Mouse (Mus musculus): ENCODE results near the gene Atg9a. TPM values are rescaled to one million over a fixed set of nuclear protein-coding genes. Genes with fewer than 3 reads are reported as not detected.

Gene Atg9a
- polyA plus RNA-seq, 1 experiment from 2014 or later = 33.0 TPM

DNA sequence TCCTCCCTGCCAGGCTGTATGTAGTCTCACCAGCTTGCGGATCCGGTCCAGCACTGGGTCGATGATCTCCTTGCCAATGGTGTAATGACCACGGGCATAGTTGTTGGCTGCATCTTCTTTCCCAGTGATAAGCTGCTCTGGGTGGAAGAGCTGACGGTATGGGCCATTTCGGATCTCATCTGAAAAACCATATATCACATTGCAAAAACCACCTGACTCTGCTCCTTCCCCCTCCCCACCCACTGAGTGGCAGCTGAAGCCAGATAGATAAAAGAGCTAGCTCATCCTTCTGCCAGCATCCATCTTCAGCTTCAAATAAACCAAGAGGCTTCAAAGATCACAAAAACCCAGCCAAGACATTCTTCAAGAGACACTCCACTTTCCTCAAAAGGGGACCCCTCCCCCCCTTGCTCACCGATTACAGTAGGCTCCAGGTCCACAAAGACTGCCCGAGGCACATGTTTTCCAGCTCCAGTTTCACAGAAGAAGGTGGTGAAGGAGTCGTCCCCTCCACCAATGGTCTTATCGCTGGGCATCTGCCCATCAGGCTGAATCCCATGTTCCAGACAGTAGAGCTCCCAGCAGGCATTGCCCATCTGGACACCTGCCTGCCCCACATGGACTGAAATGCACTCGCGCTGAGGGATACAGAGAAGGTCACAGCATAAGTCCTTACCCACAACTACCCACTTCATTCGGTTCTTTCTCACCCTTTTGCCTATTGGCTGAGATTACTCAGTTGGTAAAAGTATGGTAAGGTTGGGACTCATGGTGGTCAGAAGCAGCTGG lies 25.0 kb upstream of the Atg9a start:
- Histone ChIP-seq H3K9me3 (ENCODE audit: low read length) (no peaks in the 10 kb centered on the region), H3K4me1 (ENCODE audit: insufficient read depth, low read length) (peaks cover 36% of the 10 kb centered on the region), H3K27ac (ENCODE audit: low read length) (peak overlapping the region; percentile 1; the same call in 1 of the 2 replicates), H3K27me3 (ENCODE audit: insufficient read depth, low read length) (peaks cover 33% of the 10 kb centered on the region), H3K4me3 (ENCODE audit: low read length) (peak overlapping the region; percentile 54; the same call in 1 of the 2 replicates), H3K4me2 (replicated peaks; ENCODE audit: low read depth, low read length) (peak overlapping the region; percentile 99), H3K9ac (replicated peaks; ENCODE audit: low read length) (peak overlapping the region; percentile 28; the same call in 1 of the 2 replicates), H3K36me3 (ENCODE audit: insufficient read depth, low read length) (peaks cover 32% of the 10 kb centered on the region)
- WGBS = 73% methylated on average over 13 of the region's 13 CpGs
- no peak for ATAC-seq (ENCODE audit: low FRiP score, low TSS enrichment)

DNA sequence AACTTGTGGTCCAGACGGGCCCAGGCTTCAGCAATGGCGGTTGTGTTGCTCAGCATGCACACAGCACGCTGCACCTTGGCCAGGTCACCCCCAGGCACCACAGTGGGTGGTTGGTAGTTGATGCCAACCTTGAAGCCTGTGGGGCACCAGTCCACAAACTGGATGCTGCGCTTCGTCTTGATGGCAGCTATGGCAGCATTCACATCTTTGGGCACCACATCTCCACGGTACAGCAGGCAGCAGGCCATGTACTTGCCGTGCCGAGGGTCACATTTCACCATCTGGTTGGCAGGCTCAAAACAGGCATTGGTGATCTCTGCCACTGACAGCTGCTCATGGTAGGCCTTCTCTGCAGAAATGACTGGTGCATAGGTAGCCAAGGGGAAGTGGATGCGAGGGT lies 23.8 kb upstream of the Atg9a start:
- Histone ChIP-seq H3K4me2 (replicated peaks; ENCODE audit: low read depth, low read length) (no peak overlapping the region), H3K9ac (replicated peaks; ENCODE audit: low read length) (no peak overlapping the region), H3K9me3 (ENCODE audit: low read length) (no peaks in the 10 kb centered on the region), H3K27me3 (ENCODE audit: insufficient read depth, low read length) (peaks cover 26% of the 10 kb centered on the region), H3K27ac (ENCODE audit: low read length) (peak overlapping the region; percentile 91; the same call in 1 of the 2 replicates), H3K4me3 (ENCODE audit: low read length) (no peak overlapping the region), H3K4me1 (ENCODE audit: insufficient read depth, low read length) (peaks cover 44% of the 10 kb centered on the region), H3K36me3 (ENCODE audit: insufficient read depth, low read length) (peaks cover 34% of the 10 kb centered on the region)
- ATAC-seq (ENCODE audit: low FRiP score, low TSS enrichment) = no peak
- WGBS = 87% methylated on average over 9 of the region's 9 CpGs

DNA sequence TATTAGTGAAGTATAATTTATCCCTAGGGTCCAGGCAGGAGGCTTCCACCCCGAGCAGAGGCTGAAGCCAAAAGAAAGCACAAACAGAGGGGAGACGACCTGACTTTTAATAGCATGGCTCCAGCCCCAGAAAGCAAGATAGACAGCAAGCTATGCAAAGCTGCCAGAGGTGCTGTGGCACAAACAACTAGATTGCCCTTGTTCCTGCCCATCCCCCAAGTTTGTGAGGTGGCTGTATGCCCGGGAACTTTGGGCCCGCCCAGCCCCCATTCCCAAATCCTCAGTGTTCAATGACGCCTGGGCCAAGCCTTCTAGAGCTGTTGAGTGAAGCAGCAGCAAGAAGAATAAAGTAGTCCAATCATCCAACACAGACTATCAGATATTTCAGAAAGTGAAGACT lies 22.9 kb upstream of the Atg9a start:
- H3K4me3 ChIP-seq (ENCODE audit: low read length) = no peak overlapping the region
- H3K9ac ChIP-seq (replicated peaks; ENCODE audit: low read length) = no peak overlapping the region
- 56% methylated on average over 5 of the region's 5 CpGs for WGBS
- H3K9me3 ChIP-seq (ENCODE audit: low read length) = no peaks in the 10 kb centered on the region
- ATAC-seq (ENCODE audit: low FRiP score, low TSS enrichment) = no peak
- peaks cover 17% of the 10 kb centered on the region for H3K27me3 ChIP-seq (ENCODE audit: insufficient read depth, low read length)
- H3K27ac ChIP-seq (ENCODE audit: low read length) = peak overlapping the region; percentile 91
- peaks cover 34% of the 10 kb centered on the region for H3K36me3 ChIP-seq (ENCODE audit: insufficient read depth, low read length)
- H3K4me2 ChIP-seq (replicated peaks; ENCODE audit: low read depth, low read length) = 0 out of 2 replicates have a peak overlapping the region, but pooled peaks have one; percentile 17
- H3K4me1 ChIP-seq (ENCODE audit: insufficient read depth, low read length) = peaks cover 48% of the 10 kb centered on the region

DNA sequence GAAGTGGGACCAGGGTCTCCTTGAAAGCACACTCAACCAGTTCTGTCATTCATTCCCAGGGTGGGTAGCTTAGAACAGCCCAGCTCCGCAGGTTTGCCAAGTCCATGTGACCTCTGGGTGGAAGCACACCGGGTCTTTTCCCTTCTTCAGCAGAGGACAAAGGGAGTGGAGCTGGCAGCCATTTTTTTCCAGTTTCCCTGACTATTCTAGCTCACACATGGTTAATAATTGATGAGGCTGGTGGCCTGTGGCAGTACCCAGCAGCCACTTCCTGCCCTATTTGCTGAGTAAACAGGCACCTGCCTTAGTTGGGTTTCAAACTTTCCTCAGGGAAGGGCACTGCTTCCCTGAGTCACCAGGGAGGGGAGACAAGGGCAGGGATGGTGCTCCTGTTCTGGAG lies 22.4 kb upstream of the Atg9a start:
- Histone ChIP-seq H3K9ac (replicated peaks; ENCODE audit: low read length) (peak overlapping the region; percentile 27; the same call in 1 of the 2 replicates), H3K4me3 (ENCODE audit: low read length) (no peak overlapping the region), H3K4me1 (ENCODE audit: insufficient read depth, low read length) (peaks cover 48% of the 10 kb centered on the region), H3K27me3 (ENCODE audit: insufficient read depth, low read length) (peaks cover 14% of the 10 kb centered on the region; the same call in 1 of the 2 replicates), H3K27ac (ENCODE audit: low read length) (peak overlapping the region; percentile 91), H3K9me3 (ENCODE audit: low read length) (no peaks in the 10 kb centered on the region), H3K4me2 (replicated peaks; ENCODE audit: low read depth, low read length) (no peak overlapping the region), H3K36me3 (ENCODE audit: insufficient read depth, low read length) (peaks cover 34% of the 10 kb centered on the region)
- peak; percentile 49 for ATAC-seq (ENCODE audit: low FRiP score, low TSS enrichment)
- 61% methylated on average over 2 of the region's 2 CpGs for WGBS

DNA sequence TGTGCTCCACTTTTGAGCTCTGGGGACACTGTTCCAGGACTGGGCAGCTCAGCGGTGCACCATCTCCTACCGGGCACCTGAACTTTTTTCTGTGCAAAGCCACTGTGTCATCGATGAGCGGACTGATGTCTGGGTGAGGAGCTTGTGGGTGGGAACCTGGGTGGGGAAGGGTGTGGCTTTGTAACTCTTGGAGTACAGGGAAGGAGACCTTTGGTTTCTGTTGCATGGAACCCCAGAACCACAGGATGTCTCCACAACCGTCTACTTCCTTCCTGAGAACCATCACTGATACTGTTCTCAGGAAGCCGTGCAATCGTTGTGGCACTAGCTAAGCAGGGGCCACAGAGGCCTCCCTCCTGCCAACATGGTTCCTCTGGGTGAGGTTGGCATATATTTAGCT lies 21.1 kb upstream of the Atg9a start:
- peaks cover 48% of the 10 kb centered on the region for H3K4me1 ChIP-seq (ENCODE audit: insufficient read depth, low read length)
- peaks cover 34% of the 10 kb centered on the region for H3K36me3 ChIP-seq (ENCODE audit: insufficient read depth, low read length)
- peak overlapping the region; percentile 91 for H3K27ac ChIP-seq (ENCODE audit: low read length)
- peaks cover 7% of the 10 kb centered on the region; the same call in 1 of the 2 replicates for H3K27me3 ChIP-seq (ENCODE audit: insufficient read depth, low read length)
- H3K4me3 ChIP-seq (ENCODE audit: low read length) = no peak overlapping the region
- WGBS = 87% methylated on average over 7 of the region's 7 CpGs
- H3K9me3 ChIP-seq (ENCODE audit: low read length) = no peaks in the 10 kb centered on the region
- no peak overlapping the region for H3K9ac ChIP-seq (replicated peaks; ENCODE audit: low read length)
- no peak overlapping the region for H3K4me2 ChIP-seq (replicated peaks; ENCODE audit: low read depth, low read length)
- ATAC-seq (ENCODE audit: low FRiP score, low TSS enrichment) = no peak

DNA sequence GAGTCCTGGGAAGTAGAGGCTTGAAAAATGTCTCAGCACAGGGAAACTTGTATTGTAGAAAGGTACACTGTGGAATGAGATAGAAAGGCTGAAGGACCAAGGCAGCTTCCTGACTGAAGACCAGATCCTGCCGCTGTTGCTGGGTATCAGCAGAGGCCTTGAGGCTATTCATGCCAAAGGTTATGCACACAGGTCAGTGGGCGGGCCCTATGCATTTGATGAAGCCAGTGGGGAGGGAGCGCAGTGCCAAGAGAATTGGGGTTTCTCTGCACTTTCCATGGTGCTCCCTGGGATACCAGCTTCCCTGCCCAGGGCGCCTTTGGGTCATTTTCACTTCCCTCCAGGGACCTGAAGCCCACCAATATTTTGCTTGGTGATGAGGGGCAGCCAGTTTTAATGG lies 20.5 kb upstream of the Atg9a start:
- Histone ChIP-seq H3K4me3 (ENCODE audit: low read length) (no peak overlapping the region), H3K4me2 (replicated peaks; ENCODE audit: low read depth, low read length) (no peak overlapping the region), H3K4me1 (ENCODE audit: insufficient read depth, low read length) (peaks cover 48% of the 10 kb centered on the region), H3K9me3 (ENCODE audit: low read length) (no peaks in the 10 kb centered on the region), H3K27ac (ENCODE audit: low read length) (no peak overlapping the region), H3K36me3 (ENCODE audit: insufficient read depth, low read length) (peaks cover 34% of the 10 kb centered on the region), H3K27me3 (ENCODE audit: insufficient read depth, low read length) (peaks cover 5% of the 10 kb centered on the region; the same call in 1 of the 2 replicates), H3K9ac (replicated peaks; ENCODE audit: low read length) (no peak overlapping the region)
- ATAC-seq (ENCODE audit: low FRiP score, low TSS enrichment) = no peak
- WGBS = 87% methylated on average over 4 of the region's 4 CpGs

DNA sequence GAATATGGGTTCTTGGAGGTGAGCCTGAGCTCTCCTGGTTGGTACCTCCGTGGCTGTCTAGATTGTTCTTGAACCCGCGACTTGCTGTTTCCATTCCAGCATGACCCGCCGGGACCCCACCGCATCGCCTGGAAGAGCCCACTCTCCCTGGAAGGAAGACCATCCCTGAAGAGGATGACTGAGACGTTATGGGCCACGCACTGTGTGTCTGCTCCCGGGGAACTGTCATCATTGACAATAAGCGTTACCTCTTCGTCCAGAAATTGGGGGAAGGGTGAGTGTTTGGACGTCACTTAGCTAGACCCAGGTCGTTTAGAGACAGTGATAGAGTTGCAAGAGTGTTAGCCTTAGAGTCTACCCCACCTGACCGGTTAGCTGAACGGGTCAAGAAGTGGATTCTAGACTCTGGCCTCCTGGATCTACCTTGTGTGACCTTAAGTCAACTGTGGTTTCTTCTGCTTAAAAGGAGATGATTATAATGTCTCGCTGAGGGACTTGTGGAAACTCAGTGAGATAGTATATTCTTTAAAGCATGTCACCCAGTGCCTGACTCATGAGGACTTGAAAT lies 19.2 kb upstream of the Atg9a start:
- Histone ChIP-seq H3K9me3 (ENCODE audit: low read length) (no peaks in the 10 kb centered on the region), H3K4me3 (ENCODE audit: low read length) (peak overlapping the region; percentile 98), H3K36me3 (ENCODE audit: insufficient read depth, low read length) (peaks cover 32% of the 10 kb centered on the region), H3K4me1 (ENCODE audit: insufficient read depth, low read length) (peaks cover 48% of the 10 kb centered on the region), H3K9ac (replicated peaks; ENCODE audit: low read length) (peak overlapping the region; percentile 97), H3K27me3 (ENCODE audit: insufficient read depth, low read length) (no peaks in the 10 kb centered on the region), H3K27ac (ENCODE audit: low read length) (peak overlapping the region; percentile 52; the same call in 1 of the 2 replicates), H3K4me2 (replicated peaks; ENCODE audit: low read depth, low read length) (peak overlapping the region; percentile 84)
- WGBS = 12% methylated on average over 17 of the region's 17 CpGs
- ATAC-seq (ENCODE audit: low FRiP score, low TSS enrichment) = no peak

DNA sequence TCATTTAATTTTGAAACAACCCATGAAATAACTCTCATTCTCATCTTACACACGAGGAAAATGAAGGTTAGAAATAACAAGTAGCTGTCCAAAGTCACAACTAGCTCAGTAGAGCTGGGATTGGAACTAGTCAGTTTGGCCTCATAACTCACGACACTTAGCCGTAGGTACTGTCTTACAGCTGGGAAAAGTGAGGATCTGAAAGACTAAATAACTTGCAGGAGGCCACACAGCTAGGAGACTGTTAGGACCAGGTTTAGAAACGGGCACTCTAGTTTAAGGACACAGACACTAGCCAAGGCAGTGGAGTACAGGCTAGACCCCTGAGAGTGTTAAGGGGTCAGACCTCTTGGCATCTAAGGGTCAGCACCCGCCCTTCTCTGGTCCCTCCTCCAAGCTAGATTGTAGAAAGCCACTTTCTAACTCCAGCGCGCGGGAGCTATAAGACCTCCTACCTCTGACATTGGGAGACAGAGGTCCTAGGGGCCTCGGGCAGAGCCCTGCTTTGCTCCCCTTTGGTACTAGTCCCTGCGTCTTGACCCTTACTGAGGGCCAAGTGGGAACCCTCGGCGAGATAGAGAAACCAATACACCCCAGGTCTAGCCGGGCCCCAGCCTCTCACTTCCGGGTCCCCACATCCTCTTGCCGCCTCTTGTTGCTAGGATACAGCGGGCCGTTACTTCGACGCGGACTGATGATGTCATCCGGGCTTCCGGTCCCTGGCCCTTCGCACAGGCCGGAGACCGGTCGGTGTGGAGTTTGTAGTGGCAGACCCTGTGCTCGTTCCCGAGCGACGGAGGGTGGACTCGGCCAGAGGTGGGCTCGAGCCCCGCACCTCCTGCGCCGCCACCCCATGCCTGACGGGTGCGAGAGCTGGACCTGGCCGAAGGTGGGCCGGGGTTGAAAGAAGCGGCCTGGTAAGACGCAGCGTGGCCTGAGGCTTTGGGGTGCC lies 18.4 kb upstream of the Atg9a start, which contains the start of the genes Glb1l and Stk16:
TSS of gene Glb1l (minus strand) at position 678 of the 952 bp plus-strand sequence.
TSS of gene Stk16 (plus strand) at position 703 of the 952 bp plus-strand sequence.
- peaks cover 48% of the 10 kb centered on the region for H3K4me1 ChIP-seq (ENCODE audit: insufficient read depth, low read length)
- H3K9ac ChIP-seq (replicated peaks; ENCODE audit: low read length) = peak within 1 kb of the TSS; percentile 97
- H3K4me3 ChIP-seq (ENCODE audit: low read length) = peak within 1 kb of the TSS; percentile 98
- H3K27me3 ChIP-seq (ENCODE audit: insufficient read depth, low read length) = no peaks in the 10 kb centered on the region
- peak within 1 kb of the TSS; percentile 89 for H3K27ac ChIP-seq (ENCODE audit: low read length)
- peaks cover 27% of the 10 kb centered on the region for H3K36me3 ChIP-seq (ENCODE audit: insufficient read depth, low read length)
- ATAC-seq (ENCODE audit: low FRiP score, low TSS enrichment) = peak; percentile 79
- peak within 1 kb of the TSS; percentile 84 for H3K4me2 ChIP-seq (replicated peaks; ENCODE audit: low read depth, low read length)
- WGBS = 3% methylated on average over 42 of the region's 42 CpGs
- H3K9me3 ChIP-seq (ENCODE audit: low read length) = no peaks in the 10 kb centered on the region

DNA sequence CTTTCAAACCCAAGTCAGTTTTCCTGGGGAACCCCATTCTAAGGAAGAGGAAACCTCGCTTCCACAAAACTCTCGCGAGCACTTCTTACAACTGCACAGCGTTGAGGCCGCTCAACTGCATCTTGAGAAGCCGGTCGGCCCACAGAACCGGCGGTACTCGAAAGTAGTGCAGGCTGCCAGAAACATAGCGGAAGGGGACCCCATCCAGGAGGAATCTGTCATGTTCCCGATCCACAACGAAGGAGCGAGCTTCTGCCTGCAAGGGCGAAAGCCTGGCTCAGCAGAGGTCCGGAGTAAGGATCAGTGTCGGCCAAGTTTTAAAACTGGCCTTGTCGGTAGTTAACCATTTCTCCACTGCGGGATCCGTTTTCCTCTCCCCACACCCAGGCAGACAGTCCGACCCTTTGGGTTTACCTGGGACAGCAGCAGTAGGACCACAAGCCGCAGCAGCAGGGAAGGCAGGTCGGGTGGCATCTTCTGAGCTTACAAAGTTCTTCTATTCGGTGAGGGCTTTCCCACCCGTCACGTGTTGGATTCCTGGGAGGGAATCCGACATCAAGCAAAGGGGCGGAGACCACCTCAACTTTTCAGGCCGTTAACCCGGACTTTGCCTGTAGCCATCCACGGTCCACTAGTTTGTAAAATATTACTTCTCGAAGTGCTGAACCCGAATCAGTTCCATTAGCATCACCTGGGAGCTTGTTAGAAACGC lies 17.1 kb upstream of the Atg9a start:
- Histone ChIP-seq H3K36me3 (ENCODE audit: insufficient read depth, low read length) (peaks cover 21% of the 10 kb centered on the region), H3K4me3 (ENCODE audit: low read length) (peak overlapping the region; percentile 66), H3K27me3 (ENCODE audit: insufficient read depth, low read length) (no peaks in the 10 kb centered on the region), H3K4me1 (ENCODE audit: insufficient read depth, low read length) (peaks cover 43% of the 10 kb centered on the region), H3K4me2 (replicated peaks; ENCODE audit: low read depth, low read length) (peak overlapping the region; percentile 84), H3K9ac (replicated peaks; ENCODE audit: low read length) (peak overlapping the region; percentile 79), H3K9me3 (ENCODE audit: low read length) (no peaks in the 10 kb centered on the region), H3K27ac (ENCODE audit: low read length) (peak overlapping the region; percentile 89)
- WGBS = 6% methylated on average over 34 of the region's 34 CpGs
- peak; percentile 40 for ATAC-seq (ENCODE audit: low FRiP score, low TSS enrichment)
